Mouse (Mus musculus): ENCODE results near the gene Sphk1. TPM values are rescaled to one million over a fixed set of nuclear protein-coding genes. Genes with fewer than 3 reads are reported as not detected.

Gene Sphk1
- polyA plus RNA-seq, 1 experiment from 2014 or later: 3.0 TPM

DNA sequence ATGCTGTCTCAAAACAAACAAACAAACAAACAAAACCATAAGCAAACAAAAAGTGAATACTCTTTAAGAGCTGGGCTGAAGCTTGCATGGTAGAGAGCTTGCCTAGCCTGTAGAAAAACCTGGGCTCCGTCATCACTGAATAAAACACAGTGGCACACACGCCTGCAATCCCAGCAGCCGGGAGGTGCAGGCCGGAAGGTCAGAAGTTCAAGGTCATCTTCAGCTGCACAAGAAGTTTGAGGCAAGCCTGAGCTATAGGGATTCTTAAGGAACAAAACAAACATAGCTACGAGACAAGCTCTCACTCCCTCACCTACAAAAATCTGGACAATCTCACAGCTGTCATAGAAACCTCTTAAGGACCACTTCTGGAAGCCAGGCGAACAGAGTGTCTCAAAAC, 55.0 kb downstream of the Sphk1 start:
- no peak for ATAC-seq (replicated peaks; ENCODE audit: insufficient number of reproducible peaks, low FRiP score, low TSS enrichment)
- peaks cover 9% of the 10 kb centered on the region for H3K27me3 ChIP-seq (ENCODE audit: control insufficient read depth, insufficient read depth, low read length)
- no peak overlapping the region for H3K4me2 ChIP-seq
- no peaks in the 10 kb centered on the region for H3K36me3 ChIP-seq (ENCODE audit: control insufficient read depth, insufficient read depth, low read length)
- peaks cover 20% of the 10 kb centered on the region for H3K4me1 ChIP-seq (ENCODE audit: control insufficient read depth, insufficient read depth, low read length)
- H3K27ac ChIP-seq (ENCODE audit: low read depth, low read length): no peak overlapping the region
- no peak overlapping the region for H3K4me3 ChIP-seq (ENCODE audit: low read depth, low read length)
- no peak overlapping the region for H3K9ac ChIP-seq (ENCODE audit: low read depth, low read length)
- H3K9me3 ChIP-seq (replicated peaks; ENCODE audit: control insufficient read depth, low read length): no peaks in the 10 kb centered on the region
- 53% methylated on average over 6 of the region's 6 CpGs for WGBS (ENCODE audit: insufficient replicate concordance)

Other genes starting within 250 kb of the Sphk1 start
- 0.16 TPM in 1 of 2 replicates, not detected in the other for gene Galr2, start 250.0 kb upstream of the Sphk1 start, polyA plus RNA-seq (2014; fragmentation: Nextera tagmentation; extraction: Ambion mirVana)
- gene Exoc7, start 223.7 kb upstream of the Sphk1 start, polyA plus RNA-seq (2014; fragmentation: Nextera tagmentation; extraction: Ambion mirVana): 42.5 and 46.6 TPM in 2 replicates
- 0.07 TPM in 1 of 2 replicates, not detected in the other for gene Foxj1, start 195.5 kb upstream of the Sphk1 start, polyA plus RNA-seq (2014; fragmentation: Nextera tagmentation; extraction: Ambion mirVana)
- gene Rnf157, start 117.9 kb upstream of the Sphk1 start, polyA plus RNA-seq (2014; fragmentation: Nextera tagmentation; extraction: Ambion mirVana): 8.6 and 9.2 TPM in 2 replicates
- 60.6 and 68.3 TPM in 2 replicates for gene Ubald2, start 96.8 kb upstream of the Sphk1 start, polyA plus RNA-seq (2014; fragmentation: Nextera tagmentation; extraction: Ambion mirVana)
- 0.31 TPM in 1 of 2 replicates, not detected in the other for gene Qrich2, start 64.7 kb upstream of the Sphk1 start, polyA plus RNA-seq (2014; fragmentation: Nextera tagmentation; extraction: Ambion mirVana)
- 96.5 and 101 TPM in 2 replicates for gene Prpsap1, start 36.7 kb upstream of the Sphk1 start, polyA plus RNA-seq (2014; fragmentation: Nextera tagmentation; extraction: Ambion mirVana)
- 14.7 and 17.1 TPM in 2 replicates for gene Ube2o, start 50.5 kb downstream of the Sphk1 start, polyA plus RNA-seq (2014; fragmentation: Nextera tagmentation; extraction: Ambion mirVana)
- gene Aanat, start 55.5 kb downstream of the Sphk1 start, polyA plus RNA-seq (2014; fragmentation: Nextera tagmentation; extraction: Ambion mirVana): not detected in 2 replicates
- gene Rhbdf2, start 96.1 kb downstream of the Sphk1 start, polyA plus RNA-seq (2014; fragmentation: Nextera tagmentation; extraction: Ambion mirVana): 5.0 and 6.0 TPM in 2 replicates
- 0.35 and 0.92 TPM in 2 replicates for gene Prcd, start 122.6 kb downstream of the Sphk1 start, polyA plus RNA-seq (2014; fragmentation: Nextera tagmentation; extraction: Ambion mirVana)
- 1.1 and 1.2 TPM in 2 replicates for gene Cygb, start 123.4 kb downstream of the Sphk1 start, polyA plus RNA-seq (2014; fragmentation: Nextera tagmentation; extraction: Ambion mirVana)
- gene St6galnac1, start 244.6 kb downstream of the Sphk1 start, polyA plus RNA-seq (2014; fragmentation: Nextera tagmentation; extraction: Ambion mirVana): not detected in 2 replicates

Data from heart, embryonic 11.5 days (tissue).